Mouse (Mus musculus): ENCODE measurements around the gene Zfyve26. TPM values are rescaled to one million over a fixed set of nuclear protein-coding genes. Genes with fewer than 3 reads are reported as not detected.

The Zfyve26 gene
- polyA plus RNA-seq, 1 experiment from 2014 or later, result 13.7 TPM

DNA sequence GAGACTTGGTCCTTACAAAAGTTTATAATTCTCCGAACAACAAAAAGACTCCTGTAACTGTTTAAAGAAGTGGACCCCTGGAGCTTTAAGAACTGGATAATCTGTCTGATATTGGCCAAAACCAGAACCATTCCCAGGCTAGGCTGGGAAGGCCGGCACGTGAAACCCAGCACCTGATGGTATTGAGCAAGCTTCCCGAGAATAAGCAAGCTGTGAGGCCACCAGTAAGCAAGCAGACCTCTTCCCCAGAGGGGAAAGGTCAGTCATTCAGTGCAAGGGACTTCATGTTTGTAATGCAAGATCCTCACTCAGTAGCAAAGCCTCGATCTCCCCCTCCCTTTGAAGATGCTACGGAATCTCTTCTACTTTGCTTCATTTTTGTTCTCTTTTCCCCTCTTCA, 3.2 kb downstream of the Zfyve26 start:
- Histone ChIP-seq H3K27me3 (ENCODE audit: control insufficient read depth, insufficient read depth, low read length) (no peaks in the 10 kb centered on the region), H3K4me1 (ENCODE audit: control insufficient read depth, insufficient read depth, low read length) (0 out of 2 replicates have a peak, but pooled peaks cover 7% of the 10 kb centered on the region), H3K36me3 (ENCODE audit: control insufficient read depth, insufficient read depth, low read length) (peaks cover 3% of the 10 kb centered on the region), H3K9ac (ENCODE audit: low read depth, low read length) (no peak overlapping the region), H3K4me2 (no peak overlapping the region), H3K9me3 (replicated peaks; ENCODE audit: control insufficient read depth, low read length) (no peaks in the 10 kb centered on the region), H3K27ac (ENCODE audit: low read depth, low read length) (no peak overlapping the region), H3K4me3 (ENCODE audit: low read depth, low read length) (no peak overlapping the region)
- no peak for ATAC-seq (replicated peaks; ENCODE audit: insufficient number of reproducible peaks, low FRiP score, low TSS enrichment)
- 83% methylated on average over 6 of the region's 6 CpGs for WGBS (ENCODE audit: insufficient replicate concordance)

DNA sequence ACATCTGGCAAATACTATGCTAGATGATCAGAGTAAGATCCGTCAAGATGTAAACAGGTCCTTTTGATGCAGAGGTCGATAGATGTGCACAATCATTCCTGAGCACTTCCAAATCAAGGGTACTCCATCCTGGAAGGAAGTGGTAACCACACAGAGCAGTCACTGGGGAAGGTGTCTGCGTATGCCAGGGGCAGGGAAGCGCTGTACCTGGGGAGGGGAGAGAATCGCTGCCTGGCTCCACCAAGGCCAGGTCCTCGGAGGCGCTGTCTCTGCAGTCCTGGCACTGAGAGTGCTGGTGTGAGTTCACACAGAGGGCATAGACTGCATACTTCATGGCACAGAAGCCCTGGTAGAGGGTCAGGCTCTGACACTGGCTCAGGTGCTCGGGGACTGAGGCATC, 13.5 kb downstream of the Zfyve26 start:
- Histone ChIP-seq H3K9me3 (replicated peaks; ENCODE audit: control insufficient read depth, low read length) (no peaks in the 10 kb centered on the region), H3K4me2 (no peak overlapping the region), H3K9ac (ENCODE audit: low read depth, low read length) (no peak overlapping the region), H3K4me1 (ENCODE audit: control insufficient read depth, insufficient read depth, low read length) (no peaks in the 10 kb centered on the region), H3K27ac (ENCODE audit: low read depth, low read length) (no peak overlapping the region), H3K4me3 (ENCODE audit: low read depth, low read length) (no peak overlapping the region), H3K27me3 (ENCODE audit: control insufficient read depth, insufficient read depth, low read length) (no peaks in the 10 kb centered on the region), H3K36me3 (ENCODE audit: control insufficient read depth, insufficient read depth, low read length) (peaks cover 49% of the 10 kb centered on the region)
- ATAC-seq (replicated peaks; ENCODE audit: insufficient number of reproducible peaks, low FRiP score, low TSS enrichment), result no peak
- 81% methylated on average over 8 of the region's 8 CpGs for WGBS (ENCODE audit: insufficient replicate concordance)

DNA sequence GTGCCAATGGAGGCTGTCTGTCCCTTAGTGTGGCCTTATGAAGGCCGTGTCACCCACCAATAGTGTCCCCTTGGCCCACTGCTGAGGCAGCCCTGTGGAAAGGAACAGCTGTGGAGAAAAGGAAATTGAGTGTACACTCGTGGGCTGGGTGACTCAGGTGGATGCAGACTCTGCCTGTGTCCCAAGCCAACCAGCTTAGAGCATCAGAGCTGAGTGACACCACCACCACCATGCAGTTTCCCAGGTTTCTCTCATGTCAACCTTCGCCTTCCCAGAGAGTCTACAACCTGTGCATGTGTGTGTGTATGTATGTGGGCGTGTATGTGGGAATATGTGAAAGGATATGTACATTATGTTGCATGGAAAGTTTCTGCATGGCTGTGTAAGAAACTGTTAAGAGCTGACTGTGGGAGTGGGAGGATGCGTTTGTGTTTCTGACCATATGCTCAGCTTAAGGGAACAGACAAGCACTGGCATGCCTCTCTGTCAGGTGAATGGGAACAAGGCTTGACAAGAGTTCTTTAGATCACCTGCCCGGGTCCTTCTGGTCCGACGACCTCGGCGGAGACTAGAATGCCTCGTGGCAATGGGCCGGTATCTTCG, 16.5 kb downstream of the Zfyve26 start:
- no peaks in the 10 kb centered on the region for H3K9me3 ChIP-seq (replicated peaks; ENCODE audit: control insufficient read depth, low read length)
- no peak for ATAC-seq (replicated peaks; ENCODE audit: insufficient number of reproducible peaks, low FRiP score, low TSS enrichment)
- H3K27me3 ChIP-seq (ENCODE audit: control insufficient read depth, insufficient read depth, low read length), result no peaks in the 10 kb centered on the region
- peaks cover 33% of the 10 kb centered on the region for H3K36me3 ChIP-seq (ENCODE audit: control insufficient read depth, insufficient read depth, low read length)
- no peak overlapping the region for H3K27ac ChIP-seq (ENCODE audit: low read depth, low read length)
- no peak overlapping the region for H3K4me2 ChIP-seq
- no peak overlapping the region for H3K4me3 ChIP-seq (ENCODE audit: low read depth, low read length)
- 90% methylated on average over 13 of the region's 13 CpGs for WGBS (ENCODE audit: insufficient replicate concordance)
- H3K4me1 ChIP-seq (ENCODE audit: control insufficient read depth, insufficient read depth, low read length), result no peaks in the 10 kb centered on the region
- H3K9ac ChIP-seq (ENCODE audit: low read depth, low read length), result no peak overlapping the region

- no peaks in the 10 kb centered on the region for H3K9me3 ChIP-seq (replicated peaks; ENCODE audit: control insufficient read depth, low read length)
- no peak overlapping the region for H3K4me2 ChIP-seq
- H3K36me3 ChIP-seq (ENCODE audit: control insufficient read depth, insufficient read depth, low read length), result peaks cover 19% of the 10 kb centered on the region
- no peaks in the 10 kb centered on the region for H3K4me1 ChIP-seq (ENCODE audit: control insufficient read depth, insufficient read depth, low read length)
- no peak overlapping the region for H3K27ac ChIP-seq (ENCODE audit: low read depth, low read length)
- no peak overlapping the region for H3K9ac ChIP-seq (ENCODE audit: low read depth, low read length)
- WGBS (ENCODE audit: insufficient replicate concordance), result 88% methylated on average over 4 of the region's 4 CpGs
- no peak overlapping the region for H3K4me3 ChIP-seq (ENCODE audit: low read depth, low read length)
- H3K27me3 ChIP-seq (ENCODE audit: control insufficient read depth, insufficient read depth, low read length), result no peaks in the 10 kb centered on the region
- no peak for ATAC-seq (replicated peaks; ENCODE audit: insufficient number of reproducible peaks, low FRiP score, low TSS enrichment)
Measured at GRCm38 (mm10) chr12:79272604-79273003, 23.5 kb downstream of the Zfyve26 start.

GRCm38 (mm10) chr12:79261035-79261434, 35.1 kb downstream of the Zfyve26 start:
- peaks cover 21% of the 10 kb centered on the region for H3K36me3 ChIP-seq (ENCODE audit: control insufficient read depth, insufficient read depth, low read length)
- H3K9me3 ChIP-seq (replicated peaks; ENCODE audit: control insufficient read depth, low read length), result no peaks in the 10 kb centered on the region
- H3K4me3 ChIP-seq (ENCODE audit: low read depth, low read length), result no peak overlapping the region
- 54% methylated on average over 5 of the region's 5 CpGs for WGBS (ENCODE audit: insufficient replicate concordance)
- no peaks in the 10 kb centered on the region for H3K27me3 ChIP-seq (ENCODE audit: control insufficient read depth, insufficient read depth, low read length)
- no peak overlapping the region for H3K27ac ChIP-seq (ENCODE audit: low read depth, low read length)
- no peak overlapping the region for H3K4me2 ChIP-seq
- no peaks in the 10 kb centered on the region for H3K4me1 ChIP-seq (ENCODE audit: control insufficient read depth, insufficient read depth, low read length)
- no peak overlapping the region for H3K9ac ChIP-seq (ENCODE audit: low read depth, low read length)
- ATAC-seq (replicated peaks; ENCODE audit: insufficient number of reproducible peaks, low FRiP score, low TSS enrichment), result no peak

GRCm38 (mm10) chr12:79260154-79260553, 36.0 kb downstream of the Zfyve26 start:
- no peaks in the 10 kb centered on the region for H3K9me3 ChIP-seq (replicated peaks; ENCODE audit: control insufficient read depth, low read length)
- 88% methylated on average over 2 of the region's 2 CpGs for WGBS (ENCODE audit: insufficient replicate concordance)
- no peak overlapping the region for H3K9ac ChIP-seq (ENCODE audit: low read depth, low read length)
- H3K36me3 ChIP-seq (ENCODE audit: control insufficient read depth, insufficient read depth, low read length), result peaks cover 21% of the 10 kb centered on the region
- H3K27ac ChIP-seq (ENCODE audit: low read depth, low read length), result no peak overlapping the region
- no peaks in the 10 kb centered on the region for H3K4me1 ChIP-seq (ENCODE audit: control insufficient read depth, insufficient read depth, low read length)
- no peaks in the 10 kb centered on the region for H3K27me3 ChIP-seq (ENCODE audit: control insufficient read depth, insufficient read depth, low read length)
- no peak overlapping the region for H3K4me2 ChIP-seq
- H3K4me3 ChIP-seq (ENCODE audit: low read depth, low read length), result no peak overlapping the region
- no peak for ATAC-seq (replicated peaks; ENCODE audit: insufficient number of reproducible peaks, low FRiP score, low TSS enrichment)

DNA sequence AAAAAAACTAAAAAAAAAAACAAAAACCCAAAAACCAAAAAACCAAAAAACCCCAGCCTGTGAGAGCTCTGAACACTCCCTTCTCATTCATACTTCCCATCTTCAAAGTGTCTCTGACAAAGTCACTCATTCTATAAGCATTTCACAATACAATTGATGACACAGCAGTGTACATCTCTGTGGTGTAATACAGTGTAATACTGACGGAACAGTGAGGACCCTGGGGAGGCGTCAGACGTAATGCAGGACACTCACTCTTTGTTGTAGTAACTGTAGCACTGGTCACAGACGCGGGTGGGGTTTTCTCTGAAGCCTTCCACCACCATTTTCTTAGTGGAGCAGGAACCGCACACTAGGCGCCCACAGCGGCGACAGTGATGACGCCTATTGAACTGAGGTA, 41.1 kb downstream of the Zfyve26 start:
- ATAC-seq (replicated peaks; ENCODE audit: insufficient number of reproducible peaks, low FRiP score, low TSS enrichment), result no peak
- no peaks in the 10 kb centered on the region for H3K27me3 ChIP-seq (ENCODE audit: control insufficient read depth, insufficient read depth, low read length)
- H3K4me2 ChIP-seq, result no peak overlapping the region
- WGBS (ENCODE audit: insufficient replicate concordance), result 92% methylated on average over 10 of the region's 10 CpGs
- no peak overlapping the region for H3K4me3 ChIP-seq (ENCODE audit: low read depth, low read length)
- H3K9ac ChIP-seq (ENCODE audit: low read depth, low read length), result no peak overlapping the region
- H3K9me3 ChIP-seq (replicated peaks; ENCODE audit: control insufficient read depth, low read length), result no peaks in the 10 kb centered on the region
- H3K27ac ChIP-seq (ENCODE audit: low read depth, low read length), result no peak overlapping the region
- peaks cover 16% of the 10 kb centered on the region for H3K36me3 ChIP-seq (ENCODE audit: control insufficient read depth, insufficient read depth, low read length)
- no peaks in the 10 kb centered on the region for H3K4me1 ChIP-seq (ENCODE audit: control insufficient read depth, insufficient read depth, low read length)

DNA sequence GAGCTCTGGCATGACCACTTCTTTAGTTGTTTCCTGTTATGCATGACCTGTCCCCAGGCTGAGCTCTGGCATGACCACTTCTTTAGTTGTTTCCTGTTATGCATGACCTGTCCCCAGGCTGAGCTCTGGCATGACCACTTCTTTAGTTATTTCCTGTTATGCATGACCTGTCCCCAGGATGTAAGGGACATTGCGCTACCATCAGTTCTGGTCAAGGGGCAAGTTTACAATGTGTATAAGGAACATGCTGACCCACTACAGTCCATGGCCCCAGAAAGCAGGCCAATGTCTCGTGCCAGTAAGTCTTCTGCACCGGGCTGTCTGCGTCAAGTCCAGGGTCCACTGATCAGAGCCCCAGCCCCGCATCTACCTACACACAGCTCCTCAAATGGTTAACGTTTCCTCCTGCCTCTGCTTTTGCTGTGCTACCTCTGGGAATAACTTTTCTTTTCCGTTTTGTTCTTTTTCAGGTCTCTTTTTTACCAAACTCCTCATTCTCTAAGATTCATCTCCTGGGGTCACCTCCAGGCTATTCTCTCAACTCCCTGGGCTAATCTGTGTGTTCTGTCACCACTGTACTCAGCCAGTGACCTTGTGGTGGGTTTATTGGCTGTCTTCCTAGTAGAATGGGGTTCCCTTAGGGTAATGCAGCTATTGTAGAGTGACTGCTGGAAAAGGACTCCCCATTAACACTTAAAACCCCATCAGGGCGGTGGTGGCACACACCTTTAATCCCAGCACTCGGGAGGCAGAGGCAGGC, 42.6 kb downstream of the Zfyve26 start:
- H3K9me3 ChIP-seq (replicated peaks; ENCODE audit: control insufficient read depth, low read length), result no peaks in the 10 kb centered on the region
- H3K27ac ChIP-seq (ENCODE audit: low read depth, low read length), result no peak overlapping the region
- no peak overlapping the region for H3K4me2 ChIP-seq
- H3K36me3 ChIP-seq (ENCODE audit: control insufficient read depth, insufficient read depth, low read length), result peaks cover 20% of the 10 kb centered on the region
- no peak overlapping the region for H3K9ac ChIP-seq (ENCODE audit: low read depth, low read length)
- no peak for ATAC-seq (replicated peaks; ENCODE audit: insufficient number of reproducible peaks, low FRiP score, low TSS enrichment)
- 94% methylated on average over 9 of the region's 9 CpGs for WGBS (ENCODE audit: insufficient replicate concordance)
- H3K4me3 ChIP-seq (ENCODE audit: low read depth, low read length), result no peak overlapping the region
- H3K27me3 ChIP-seq (ENCODE audit: control insufficient read depth, insufficient read depth, low read length), result no peaks in the 10 kb centered on the region
- no peaks in the 10 kb centered on the region for H3K4me1 ChIP-seq (ENCODE audit: control insufficient read depth, insufficient read depth, low read length)

GRCm38 (mm10) chr12:79248110-79248509, 48.0 kb downstream of the Zfyve26 start:
- 86% methylated on average over 3 of the region's 3 CpGs for WGBS (ENCODE audit: insufficient replicate concordance)

More at GRCm38 (mm10) chr12:79248110-79248509, 48.0 kb downstream of the Zfyve26 start:
- ATAC-seq (replicated peaks; ENCODE audit: insufficient number of reproducible peaks, low FRiP score, low TSS enrichment), result no peak
- Histone ChIP-seq H3K4me3 (ENCODE audit: low read depth, low read length) (no peak overlapping the region), H3K4me1 (ENCODE audit: control insufficient read depth, insufficient read depth, low read length) (no peaks in the 10 kb centered on the region), H3K9ac (ENCODE audit: low read depth, low read length) (no peak overlapping the region), H3K36me3 (ENCODE audit: control insufficient read depth, insufficient read depth, low read length) (peaks cover 26% of the 10 kb centered on the region), H3K4me2 (no peak overlapping the region), H3K27me3 (ENCODE audit: control insufficient read depth, insufficient read depth, low read length) (no peaks in the 10 kb centered on the region), H3K27ac (ENCODE audit: low read depth, low read length) (no peak overlapping the region), H3K9me3 (replicated peaks; ENCODE audit: control insufficient read depth, low read length) (no peaks in the 10 kb centered on the region)
